Mouse (Mus musculus) E14TG2a.4 (cell line): ENCODE results near the gene Tbc1d22a.

Experiments
- CTCF ChIP-seq: conservative IDR thresholded peaks from 2 replicates; pipeline ENCODE4 v1.5.1; 2014; ENCODE audit warnings: low read length
- NANOG ChIP-seq: IDR thresholded peaks from 2 replicates; pipeline ENCODE4 v1.6.1; 2014; ENCODE audit warnings: borderline replicate concordance, low read length, mixed read lengths
- POU5F1 ChIP-seq: IDR thresholded peaks from 2 replicates; pipeline ENCODE4 v1.6.1; 2014; ENCODE audit warnings: low read length, borderline replicate concordance

GRCm38 (mm10) chr15:86345907-86346306, 131.6 kb downstream of the Tbc1d22a start:
- TF ChIP-seq CTCF (no peak), NANOG (no peak), POU5F1 (no peak)
